Mouse (Mus musculus): ENCODE data around the gene Gm10135. TPM values are rescaled to one million over a fixed set of nuclear protein-coding genes. Genes with fewer than 3 reads are reported as not detected.

Gm10135 gene
- polyA plus RNA-seq, 1 experiment from 2014 or later, result not detected

DNA sequence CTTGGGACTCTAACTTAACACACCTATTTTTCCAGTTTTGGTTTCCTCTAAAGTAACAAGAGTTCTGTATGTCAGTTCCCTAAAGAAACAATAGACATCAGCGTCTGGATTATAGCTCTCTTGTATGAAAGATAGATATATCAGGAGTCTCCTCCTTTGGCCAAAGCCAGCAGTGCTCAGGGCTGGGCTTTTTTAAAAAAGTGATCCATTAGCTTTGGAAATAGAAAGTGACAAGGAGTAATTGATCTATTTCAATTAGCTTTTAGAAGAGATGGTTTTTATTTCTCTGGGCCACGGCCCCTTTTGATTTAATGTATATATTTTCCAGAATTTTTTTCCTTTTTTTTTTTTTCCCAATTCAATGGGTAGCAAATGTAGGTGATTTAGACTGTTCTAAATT lies 20.4 kb upstream of the Gm10135 start:
- H3K4me1 ChIP-seq, result peaks cover 9% of the 10 kb centered on the region
- no peaks in the 10 kb centered on the region for H3K9me3 ChIP-seq
- H3K9ac ChIP-seq, result no peak overlapping the region
- no peaks in the 10 kb centered on the region for H3K27me3 ChIP-seq (replicated peaks)
- ATAC-seq (ENCODE audit: low FRiP score, low read depth), result no peak
- no peak overlapping the region for H3K4me2 ChIP-seq (replicated peaks)
- H3K36me3 ChIP-seq, result no peaks in the 10 kb centered on the region
- WGBS, result 59% methylated on average over 2 of the region's 2 CpGs
- H3K4me3 ChIP-seq, result no peak overlapping the region
- H3K27ac ChIP-seq, result no peak overlapping the region

DNA sequence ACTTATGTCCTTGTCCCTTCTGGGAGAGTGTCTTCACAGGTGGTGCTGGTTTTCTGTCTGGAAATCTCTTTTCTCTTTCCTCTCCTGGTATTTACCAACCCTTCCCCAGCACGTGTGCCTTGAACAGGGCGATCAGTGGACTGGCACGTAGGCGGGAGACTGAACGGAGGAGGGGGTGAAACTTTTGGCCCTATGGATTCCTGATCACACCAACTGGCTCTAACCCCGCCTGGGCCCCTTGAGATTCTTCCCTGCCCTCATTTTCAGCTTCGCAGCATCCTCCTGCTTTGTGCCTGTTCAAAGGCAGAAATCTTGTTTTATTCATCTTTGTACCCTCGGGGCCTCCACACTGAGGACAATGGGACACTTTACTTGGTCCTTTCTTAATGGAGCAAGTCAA lies 19.9 kb upstream of the Gm10135 start:
- no peaks in the 10 kb centered on the region for H3K27me3 ChIP-seq (replicated peaks)
- H3K9me3 ChIP-seq, result no peaks in the 10 kb centered on the region
- H3K27ac ChIP-seq, result no peak overlapping the region
- no peak for ATAC-seq (ENCODE audit: low FRiP score, low read depth)
- no peak overlapping the region for H3K9ac ChIP-seq
- no peak overlapping the region for H3K4me2 ChIP-seq (replicated peaks)
- H3K4me3 ChIP-seq, result no peak overlapping the region
- no peaks in the 10 kb centered on the region for H3K36me3 ChIP-seq
- peaks cover 9% of the 10 kb centered on the region for H3K4me1 ChIP-seq
- 33% methylated on average over 8 of the region's 8 CpGs for WGBS

DNA sequence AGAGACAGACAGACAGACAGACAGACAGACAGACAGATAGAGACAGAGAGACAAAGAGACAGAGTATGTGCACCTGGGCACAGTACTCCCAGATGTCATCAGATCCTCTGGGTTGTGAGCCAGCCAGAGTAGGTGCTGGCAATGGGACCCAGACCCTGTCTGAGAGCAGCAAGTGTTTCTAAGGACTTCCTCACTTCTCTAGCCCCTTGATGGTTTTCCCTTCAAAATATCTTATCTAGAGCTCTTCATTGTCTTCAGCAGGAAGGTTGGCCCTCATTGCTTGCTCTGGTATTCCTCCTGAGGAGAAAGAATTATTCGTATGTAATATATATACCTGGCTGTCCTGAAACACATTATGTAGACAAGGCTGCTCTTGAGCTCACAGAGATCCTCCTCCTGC lies 18.0 kb upstream of the Gm10135 start:
- H3K27me3 ChIP-seq (replicated peaks), result no peaks in the 10 kb centered on the region
- H3K9ac ChIP-seq, result no peak overlapping the region
- peaks cover 9% of the 10 kb centered on the region for H3K4me1 ChIP-seq
- no peak overlapping the region for H3K27ac ChIP-seq
- no peaks in the 10 kb centered on the region for H3K36me3 ChIP-seq
- ATAC-seq (ENCODE audit: low FRiP score, low read depth), result no peak
- H3K4me3 ChIP-seq, result no peak overlapping the region
- H3K4me2 ChIP-seq (replicated peaks), result no peak overlapping the region
- WGBS, result 83% methylated on average over 1 of the region's 1 CpGs
- no peaks in the 10 kb centered on the region for H3K9me3 ChIP-seq

DNA sequence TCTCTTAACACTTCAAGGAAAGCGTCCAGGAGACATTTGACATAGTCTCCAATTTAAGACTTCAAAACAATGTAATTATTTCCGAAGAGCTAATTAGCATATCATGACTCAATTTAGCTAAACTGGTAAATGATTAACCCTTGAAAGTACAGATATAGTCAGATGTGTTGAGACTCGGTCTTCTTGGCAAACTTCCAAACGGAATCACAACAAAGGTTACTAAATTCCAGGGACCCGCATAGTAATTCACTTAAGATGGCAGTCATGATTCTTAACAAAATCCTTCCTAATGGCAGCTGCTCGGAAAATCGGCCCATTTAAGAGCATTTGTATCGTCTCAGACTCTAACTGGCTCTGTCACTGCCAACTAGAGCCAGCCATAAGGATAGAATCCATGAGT lies 15.3 kb upstream of the Gm10135 start:
- no peak for ATAC-seq (ENCODE audit: low FRiP score, low read depth)
- 76% methylated on average over 8 of the region's 8 CpGs for WGBS
- H3K9ac ChIP-seq, result no peak overlapping the region

DNA sequence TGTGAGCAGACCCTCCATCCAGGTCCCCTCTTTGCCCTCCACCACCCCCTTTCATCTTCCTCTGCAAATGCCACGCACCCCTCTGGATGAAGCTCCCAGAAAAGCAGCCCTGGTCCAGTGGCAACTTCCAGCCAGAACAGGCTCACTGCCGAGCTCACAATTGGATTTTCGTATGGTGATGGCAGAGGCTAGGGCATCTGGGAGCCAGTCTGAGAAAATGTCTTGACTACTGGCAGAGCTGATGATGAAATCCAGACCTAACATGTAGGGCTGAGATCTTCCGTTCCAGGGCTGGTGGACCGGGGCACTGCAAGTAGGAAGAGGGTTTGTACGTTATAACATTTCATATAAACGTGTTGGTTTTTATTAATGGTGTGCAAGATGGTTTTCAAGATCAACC lies 13.3 kb upstream of the Gm10135 start:
- 87% methylated on average over 7 of the region's 7 CpGs for WGBS
- Histone ChIP-seq H3K9me3 (no peaks in the 10 kb centered on the region), H3K4me1 (no peaks in the 10 kb centered on the region), H3K9ac (no peak overlapping the region), H3K4me2 (replicated peaks) (no peak overlapping the region), H3K36me3 (no peaks in the 10 kb centered on the region), H3K27me3 (replicated peaks) (no peaks in the 10 kb centered on the region), H3K4me3 (no peak overlapping the region), H3K27ac (no peak overlapping the region)
- no peak for ATAC-seq (ENCODE audit: low FRiP score, low read depth)

More for the DNA sequence above, 15.3 kb upstream of the Gm10135 start:
- Histone ChIP-seq H3K4me1 (peaks cover 6% of the 10 kb centered on the region), H3K4me2 (replicated peaks) (no peak overlapping the region), H3K4me3 (no peak overlapping the region), H3K27me3 (replicated peaks) (no peaks in the 10 kb centered on the region), H3K27ac (no peak overlapping the region), H3K9me3 (no peaks in the 10 kb centered on the region), H3K36me3 (no peaks in the 10 kb centered on the region)

DNA sequence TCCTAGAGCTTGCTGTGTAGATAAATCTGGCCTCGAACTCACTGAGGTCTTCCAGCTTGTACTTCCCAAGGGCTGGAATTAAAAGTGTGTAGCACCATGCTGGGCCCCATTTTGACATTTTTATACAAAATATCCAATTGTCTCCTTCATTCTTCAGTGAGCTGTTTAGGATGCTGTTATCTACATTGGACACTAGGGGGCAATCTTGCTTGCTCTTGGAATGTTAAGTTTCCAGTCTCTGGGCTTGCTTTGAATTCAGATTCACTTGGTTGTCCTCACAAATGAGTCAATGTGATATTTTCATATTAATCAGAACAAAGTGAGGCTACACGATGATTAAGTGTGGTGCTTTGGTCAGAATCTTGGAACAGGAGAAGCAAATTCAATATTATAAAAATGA lies 9.6 kb upstream of the Gm10135 start:
- 10% methylated on average over 2 of the region's 2 CpGs for WGBS
- ATAC-seq (ENCODE audit: low FRiP score, low read depth), result no peak

DNA sequence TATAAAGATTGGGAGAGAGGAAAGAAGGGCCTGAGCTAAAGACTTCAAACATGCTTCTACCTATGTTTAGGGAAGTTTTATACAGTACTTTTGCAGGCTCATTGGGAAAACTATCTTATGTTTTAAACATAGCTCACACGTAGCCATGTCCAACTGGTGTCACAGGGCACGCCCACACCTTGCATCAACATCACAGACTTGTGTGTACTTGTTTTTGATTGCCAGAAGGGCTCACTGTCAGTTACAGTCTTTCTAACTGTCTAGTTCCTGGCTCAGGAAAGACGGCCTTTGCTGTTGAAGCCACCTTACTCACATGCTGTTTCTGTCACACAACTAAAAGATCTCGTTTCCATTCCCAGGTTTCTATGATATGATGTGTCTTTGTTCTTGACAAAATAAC lies 2.0 kb upstream of the Gm10135 start:
- 90% methylated on average over 4 of the region's 4 CpGs for WGBS

More for the DNA sequence above, 9.6 kb upstream of the Gm10135 start:
- Histone ChIP-seq H3K9me3 (no peaks in the 10 kb centered on the region), H3K4me2 (replicated peaks) (no peak overlapping the region), H3K9ac (no peak overlapping the region), H3K27me3 (replicated peaks) (no peaks in the 10 kb centered on the region), H3K4me1 (no peaks in the 10 kb centered on the region), H3K36me3 (peaks cover 9% of the 10 kb centered on the region; the same call in 1 of the 2 replicates), H3K4me3 (no peak overlapping the region), H3K27ac (no peak overlapping the region)

DNA sequence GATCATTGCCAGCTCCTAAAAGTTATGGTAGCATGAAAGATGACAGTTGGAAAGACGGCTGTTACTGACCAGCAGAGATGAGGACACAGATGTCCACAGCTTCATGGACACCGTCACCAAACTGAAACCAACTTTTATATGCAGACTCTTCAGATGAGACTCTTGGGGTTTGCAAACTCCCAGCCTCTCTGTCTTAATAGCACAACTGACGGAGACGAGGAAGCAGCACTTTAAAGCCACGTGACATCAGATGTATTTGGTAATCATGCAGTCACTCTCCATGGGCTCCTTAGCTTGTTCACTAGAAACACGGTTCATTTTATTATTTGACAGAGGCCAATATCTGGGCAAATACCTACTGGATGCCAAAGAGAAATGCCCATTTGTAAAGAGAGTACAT lies 1.5 kb upstream of the Gm10135 start:
- no peak overlapping the region for H3K4me2 ChIP-seq (replicated peaks)
- H3K36me3 ChIP-seq, result peaks cover 31% of the 10 kb centered on the region
- no peak overlapping the region for H3K9ac ChIP-seq
- 85% methylated on average over 6 of the region's 6 CpGs for WGBS
- H3K9me3 ChIP-seq, result no peaks in the 10 kb centered on the region
- H3K27ac ChIP-seq, result no peak overlapping the region
- H3K27me3 ChIP-seq (replicated peaks), result no peaks in the 10 kb centered on the region
- ATAC-seq (ENCODE audit: low FRiP score, low read depth), result no peak
- H3K4me1 ChIP-seq, result no peaks in the 10 kb centered on the region
- no peak overlapping the region for H3K4me3 ChIP-seq

More for the DNA sequence above, 2.0 kb upstream of the Gm10135 start:
- Histone ChIP-seq H3K27ac (no peak overlapping the region), H3K9ac (no peak overlapping the region), H3K36me3 (peaks cover 29% of the 10 kb centered on the region), H3K4me1 (no peaks in the 10 kb centered on the region), H3K27me3 (replicated peaks) (no peaks in the 10 kb centered on the region), H3K4me3 (no peak overlapping the region), H3K9me3 (no peaks in the 10 kb centered on the region), H3K4me2 (replicated peaks) (no peak overlapping the region)
- ATAC-seq (ENCODE audit: low FRiP score, low read depth), result no peak

DNA sequence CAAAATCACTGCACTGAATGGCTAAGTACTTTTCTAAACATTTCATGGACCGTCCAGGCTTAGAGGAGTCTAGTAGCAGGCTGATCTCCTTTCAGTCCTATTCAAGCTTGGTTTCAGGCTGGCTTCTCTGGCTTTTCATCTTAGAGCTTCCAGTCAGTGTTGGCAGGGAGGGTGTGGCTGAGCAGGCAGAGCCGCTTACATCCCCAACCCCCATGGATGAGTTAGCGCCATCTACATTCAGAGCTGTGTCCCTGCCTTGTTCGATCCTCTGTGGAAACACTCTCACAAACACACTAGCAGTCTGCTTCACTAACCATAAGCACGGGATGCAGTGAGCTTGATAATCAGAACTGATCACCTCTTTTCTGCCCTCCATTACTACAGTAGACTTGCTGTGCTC lies 1.6 kb downstream of the Gm10135 start:
- 70% methylated on average over 5 of the region's 5 CpGs for WGBS
- Histone ChIP-seq H3K27me3 (replicated peaks) (no peaks in the 10 kb centered on the region), H3K36me3 (peaks cover 43% of the 10 kb centered on the region), H3K4me1 (no peaks in the 10 kb centered on the region), H3K4me2 (replicated peaks) (no peak overlapping the region), H3K4me3 (no peak overlapping the region), H3K9ac (no peak overlapping the region), H3K27ac (no peak overlapping the region), H3K9me3 (no peaks in the 10 kb centered on the region)
- ATAC-seq (ENCODE audit: low FRiP score, low read depth), result no peak

DNA sequence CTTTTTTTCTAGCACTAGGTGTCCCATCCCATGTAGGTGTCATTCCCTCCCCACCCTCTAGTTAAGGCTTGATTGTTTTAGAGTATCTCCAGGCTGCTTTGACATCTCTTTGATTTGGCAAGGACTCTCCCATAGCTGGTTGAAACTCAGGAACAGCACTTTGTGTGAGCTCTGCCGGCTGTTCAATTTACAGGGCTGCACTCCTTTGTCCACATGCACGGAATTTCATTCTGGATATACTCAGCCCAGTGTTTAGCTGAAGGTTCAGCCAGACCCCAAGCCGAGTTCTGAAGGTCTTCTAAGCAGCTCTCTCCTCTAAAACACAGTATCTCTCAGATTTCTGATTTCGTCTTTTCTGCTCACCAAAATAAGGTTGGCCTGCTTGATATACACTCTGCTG lies 2.1 kb downstream of the Gm10135 start:
- no peaks in the 10 kb centered on the region for H3K27me3 ChIP-seq (replicated peaks)
- WGBS, result 75% methylated on average over 4 of the region's 4 CpGs
- H3K4me3 ChIP-seq, result no peak overlapping the region
- ATAC-seq (ENCODE audit: low FRiP score, low read depth), result no peak
- H3K27ac ChIP-seq, result no peak overlapping the region
- no peak overlapping the region for H3K9ac ChIP-seq
- H3K4me2 ChIP-seq (replicated peaks), result no peak overlapping the region
- H3K4me1 ChIP-seq, result no peaks in the 10 kb centered on the region
- no peaks in the 10 kb centered on the region for H3K9me3 ChIP-seq
- peaks cover 43% of the 10 kb centered on the region for H3K36me3 ChIP-seq

DNA sequence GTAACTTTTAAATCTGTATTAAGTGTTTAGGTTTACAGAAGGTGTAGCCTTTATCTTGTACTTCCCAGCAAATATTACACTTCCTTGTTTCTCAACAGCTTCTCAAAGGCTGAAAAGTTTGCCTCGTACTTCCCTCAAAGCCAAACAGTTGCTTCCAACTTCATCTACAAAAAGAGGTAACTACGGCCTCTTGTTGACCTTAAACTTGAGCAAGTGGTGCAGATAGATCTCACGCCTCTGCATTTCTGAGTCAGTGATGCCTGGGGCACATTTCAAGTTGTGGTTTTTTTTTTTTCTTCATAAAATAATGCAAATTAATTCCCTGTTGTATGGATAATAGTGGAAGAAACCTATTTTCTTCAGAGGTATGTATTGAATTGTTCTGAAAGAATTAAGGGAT lies 8.8 kb downstream of the Gm10135 start:
- 92% methylated on average over 3 of the region's 3 CpGs for WGBS
- no peak overlapping the region for H3K9ac ChIP-seq
- no peak for ATAC-seq (ENCODE audit: low FRiP score, low read depth)
- H3K4me2 ChIP-seq (replicated peaks), result no peak overlapping the region
- H3K9me3 ChIP-seq, result no peaks in the 10 kb centered on the region
- peaks cover 31% of the 10 kb centered on the region for H3K36me3 ChIP-seq
- no peak overlapping the region for H3K4me3 ChIP-seq
- no peaks in the 10 kb centered on the region for H3K4me1 ChIP-seq
- H3K27ac ChIP-seq, result no peak overlapping the region
- no peaks in the 10 kb centered on the region for H3K27me3 ChIP-seq (replicated peaks)

DNA sequence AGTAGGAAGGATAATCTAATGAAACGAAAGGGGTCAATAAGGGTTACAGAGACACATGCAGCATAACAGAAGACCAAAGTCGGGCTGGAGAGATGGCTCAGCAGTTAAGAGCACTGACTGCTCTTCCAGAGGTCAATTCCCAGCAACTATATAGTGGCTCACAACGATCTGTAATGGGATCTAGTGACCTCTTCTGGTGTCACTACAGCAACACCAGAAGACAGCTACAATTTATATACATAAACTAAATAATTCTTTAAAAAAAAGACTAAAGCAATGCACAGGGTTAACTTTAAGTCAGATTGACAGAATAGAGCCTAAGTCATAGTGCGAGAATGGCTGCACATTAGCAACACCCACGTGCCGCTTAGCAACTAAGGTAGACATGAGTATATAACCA lies 14.4 kb downstream of the Gm10135 start:
- Histone ChIP-seq H3K4me2 (replicated peaks) (no peak overlapping the region), H3K9me3 (no peaks in the 10 kb centered on the region), H3K27me3 (replicated peaks) (no peaks in the 10 kb centered on the region), H3K36me3 (peaks cover 13% of the 10 kb centered on the region), H3K4me1 (no peaks in the 10 kb centered on the region), H3K4me3 (no peak overlapping the region), H3K27ac (no peak overlapping the region), H3K9ac (no peak overlapping the region)
- WGBS, result 80% methylated on average over 6 of the region's 6 CpGs
- no peak for ATAC-seq (ENCODE audit: low FRiP score, low read depth)

DNA sequence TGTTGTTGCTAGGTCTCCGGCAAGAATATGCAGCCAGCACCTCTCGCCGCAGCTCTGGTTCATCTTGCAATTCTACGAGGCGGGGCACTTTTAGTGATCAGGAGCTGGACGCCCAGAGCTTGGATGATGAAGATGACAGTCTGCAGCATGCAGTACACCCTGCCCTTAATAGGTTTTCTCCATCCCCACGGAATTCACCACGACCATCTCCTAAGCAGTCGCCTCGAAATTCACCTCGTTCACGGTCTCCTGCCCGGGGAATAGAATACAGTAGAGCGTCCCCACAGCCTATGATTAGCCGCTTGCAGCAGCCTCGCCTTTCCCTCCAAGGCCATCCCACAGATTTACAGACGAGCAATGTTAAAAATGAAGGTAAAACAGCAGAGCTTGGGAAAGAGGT lies 17.2 kb downstream of the Gm10135 start:
- no peak overlapping the region for H3K9ac ChIP-seq
- peaks cover 13% of the 10 kb centered on the region for H3K36me3 ChIP-seq
- H3K4me3 ChIP-seq, result no peak overlapping the region
- 88% methylated on average over 17 of the region's 17 CpGs for WGBS
- no peak for ATAC-seq (ENCODE audit: low FRiP score, low read depth)
- no peak overlapping the region for H3K27ac ChIP-seq
- H3K4me1 ChIP-seq, result no peaks in the 10 kb centered on the region
- H3K4me2 ChIP-seq (replicated peaks), result no peak overlapping the region
- no peaks in the 10 kb centered on the region for H3K9me3 ChIP-seq
- no peaks in the 10 kb centered on the region for H3K27me3 ChIP-seq (replicated peaks)

Measured in neural tube, embryonic 12.5 days (tissue).